Mouse (Mus musculus): ENCODE measurements around the gene A730061H03Rik. TPM values are rescaled to one million over a fixed set of nuclear protein-coding genes. Genes with fewer than 3 reads are reported as not detected.

Gene A730061H03Rik
- polyA plus RNA-seq, 1 experiment from 2014 or later: 3.2 TPM

DNA sequence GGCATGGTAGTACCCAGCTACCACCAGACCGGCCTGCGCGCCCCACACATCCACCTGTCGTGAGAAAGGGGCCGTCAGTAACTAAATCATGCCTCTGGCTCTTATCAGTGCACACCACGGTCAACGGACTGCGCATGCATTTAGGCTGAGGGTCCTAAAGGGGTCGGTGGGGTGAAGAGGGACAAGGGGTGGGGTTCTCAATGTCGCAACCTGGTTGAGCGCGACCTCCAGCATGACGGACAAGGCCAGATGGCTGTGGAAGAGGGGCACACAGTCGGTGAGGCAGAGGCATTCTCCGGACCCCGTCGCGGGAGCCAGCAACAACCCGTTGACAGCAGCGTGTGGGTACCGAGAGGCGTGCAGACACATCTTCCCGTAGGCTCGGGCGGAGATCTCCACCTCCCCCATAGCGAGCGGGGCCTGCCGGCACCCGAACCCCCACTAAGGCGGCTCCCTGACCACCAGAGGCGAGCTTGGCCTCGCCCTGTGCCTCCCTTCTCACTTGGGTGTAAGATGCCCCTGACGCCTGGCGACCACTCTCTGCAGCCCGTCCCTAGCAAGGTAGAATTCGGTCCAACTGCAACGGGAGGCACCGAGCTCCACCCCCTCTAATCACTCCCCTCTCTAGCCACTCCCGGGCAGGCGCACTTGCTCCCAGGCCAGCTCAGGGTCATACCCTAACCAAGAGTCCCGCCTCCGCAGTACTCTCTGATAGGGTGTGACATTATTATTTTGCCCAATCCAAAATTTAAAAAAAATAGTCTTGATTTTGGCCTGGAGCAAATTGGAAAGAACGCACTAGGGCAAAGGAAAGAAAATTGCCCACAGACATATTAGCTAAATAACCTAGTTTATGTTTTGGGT, 24.7 kb upstream of the A730061H03Rik start, which contains the start of gene Emc9:
Emc9 (minus strand) TSS at position 601 of the 864 bp plus-strand sequence.
- peak; percentile 96 for ATAC-seq (ENCODE audit: low read depth)
- Histone ChIP-seq H3K9ac (ENCODE audit: low read depth, low read length) (peak within 1 kb of the TSS; percentile 82), H3K27me3 (ENCODE audit: control insufficient read depth, insufficient read depth, low read depth, low read length) (no peaks in the 10 kb centered on the region), H3K36me3 (ENCODE audit: control insufficient read depth, insufficient read depth) (peaks cover 3% of the 10 kb centered on the region; the same call in 1 of the 2 replicates), H3K4me1 (ENCODE audit: control insufficient read depth, low read depth, low read length) (peaks cover 43% of the 10 kb centered on the region), H3K4me3 (ENCODE audit: low read depth, low read length) (peak within 1 kb of the TSS; percentile 82), H3K9me3 (replicated peaks; ENCODE audit: control insufficient read depth, low read length) (no peaks in the 10 kb centered on the region), H3K27ac (ENCODE audit: low read length) (peak within 1 kb of the TSS; percentile 98), H3K4me2 (ENCODE audit: low read depth, low read length) (peak within 1 kb of the TSS; percentile 94)
- 2% methylated on average over 43 of the region's 43 CpGs for WGBS (ENCODE audit: insufficient replicate concordance)

DNA sequence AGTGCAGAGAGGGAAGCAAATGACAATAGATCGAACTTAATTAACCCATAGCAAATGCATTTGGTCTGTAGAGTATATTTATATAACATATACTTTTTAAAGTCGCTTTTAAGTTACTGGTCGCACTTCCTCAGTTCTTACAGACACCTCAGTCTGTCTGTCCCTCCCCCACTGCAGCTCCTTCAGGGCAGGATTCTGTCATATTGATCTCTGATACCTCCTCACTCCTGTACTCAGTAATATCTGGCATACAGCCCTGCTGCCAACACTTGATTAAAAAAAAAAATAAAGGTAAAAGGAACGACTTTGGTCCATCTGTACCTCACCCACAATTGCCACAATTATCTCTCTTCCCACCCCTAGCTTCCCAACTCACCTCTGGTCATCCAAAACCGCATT, 24.1 kb upstream of the A730061H03Rik start:
- Histone ChIP-seq H3K4me3 (ENCODE audit: low read depth, low read length) (peak overlapping the region; percentile 82), H3K27me3 (ENCODE audit: control insufficient read depth, insufficient read depth, low read depth, low read length) (no peaks in the 10 kb centered on the region), H3K36me3 (ENCODE audit: control insufficient read depth, insufficient read depth) (peaks cover 3% of the 10 kb centered on the region; the same call in 1 of the 2 replicates), H3K9ac (ENCODE audit: low read depth, low read length) (peak overlapping the region; percentile 82), H3K4me1 (ENCODE audit: control insufficient read depth, low read depth, low read length) (peaks cover 42% of the 10 kb centered on the region), H3K27ac (ENCODE audit: low read length) (peak overlapping the region; percentile 98), H3K9me3 (replicated peaks; ENCODE audit: control insufficient read depth, low read length) (no peaks in the 10 kb centered on the region), H3K4me2 (ENCODE audit: low read depth, low read length) (peak overlapping the region; percentile 94)
- WGBS (ENCODE audit: insufficient replicate concordance): 20% methylated on average over 5 of the region's 5 CpGs
- no peak for ATAC-seq (ENCODE audit: low read depth)

DNA sequence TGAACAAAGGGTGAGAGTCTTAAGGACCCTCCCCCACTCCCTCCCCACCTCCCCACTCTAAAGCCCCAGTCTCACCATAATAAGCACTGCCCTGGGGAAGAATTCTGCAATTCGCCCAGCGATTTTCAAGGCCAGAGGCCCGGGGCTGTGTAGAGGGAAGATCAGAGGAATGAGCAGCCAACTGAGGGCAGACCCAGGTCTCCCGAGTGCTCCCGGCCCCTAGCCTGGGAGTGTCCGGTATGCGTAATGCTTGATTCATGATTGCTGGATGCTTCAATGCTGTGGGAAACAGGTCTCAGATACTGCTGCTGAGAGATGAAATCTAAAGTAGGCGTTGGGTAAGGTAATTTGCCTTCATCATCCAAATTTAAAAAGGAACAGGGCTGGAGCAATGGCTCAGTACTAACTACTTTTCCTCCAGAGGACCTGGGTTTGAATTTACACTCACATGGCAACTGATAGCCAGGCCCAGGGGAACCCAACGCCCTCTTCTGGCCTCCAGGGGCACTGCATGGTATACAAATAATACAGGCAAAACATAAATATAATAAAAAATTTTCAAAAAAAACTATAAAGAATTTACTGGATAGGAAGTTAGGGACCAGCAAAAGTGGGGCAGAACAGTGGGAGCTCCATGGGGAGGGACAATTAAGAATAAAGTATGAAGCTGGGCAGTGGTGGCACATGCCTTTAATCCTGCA, 21.9 kb upstream of the A730061H03Rik start:
- Histone ChIP-seq H3K4me3 (ENCODE audit: low read depth, low read length) (no peak overlapping the region), H3K27ac (ENCODE audit: low read length) (no peak overlapping the region), H3K4me2 (ENCODE audit: low read depth, low read length) (no peak overlapping the region), H3K4me1 (ENCODE audit: control insufficient read depth, low read depth, low read length) (peaks cover 57% of the 10 kb centered on the region), H3K9me3 (replicated peaks; ENCODE audit: control insufficient read depth, low read length) (no peaks in the 10 kb centered on the region), H3K9ac (ENCODE audit: low read depth, low read length) (no peak overlapping the region), H3K27me3 (ENCODE audit: control insufficient read depth, insufficient read depth, low read depth, low read length) (no peaks in the 10 kb centered on the region), H3K36me3 (ENCODE audit: control insufficient read depth, insufficient read depth) (0 out of 2 replicates have a peak, but pooled peaks cover 3% of the 10 kb centered on the region)
- WGBS (ENCODE audit: insufficient replicate concordance): 76% methylated on average over 9 of the region's 9 CpGs
- ATAC-seq (ENCODE audit: low read depth): no peak

DNA sequence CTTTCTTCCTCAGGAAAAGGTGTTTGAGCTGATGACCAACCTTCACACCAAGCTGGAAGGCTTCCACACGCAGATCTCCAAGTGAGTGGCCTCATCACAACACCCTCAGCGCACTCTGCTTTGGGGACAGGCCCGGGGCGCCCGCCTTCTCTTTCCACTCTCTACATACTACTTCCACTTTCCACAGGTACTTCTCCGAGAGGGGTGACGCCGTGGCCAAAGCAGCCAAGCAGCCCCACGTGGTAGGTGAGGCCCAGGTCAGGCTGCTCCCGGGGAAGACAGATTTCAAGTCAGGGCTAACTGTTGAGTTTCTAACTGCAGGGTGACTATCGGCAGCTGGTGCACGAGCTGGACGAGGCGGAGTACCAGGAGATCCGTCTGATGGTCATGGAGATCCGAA, 20.5 kb upstream of the A730061H03Rik start:
- Histone ChIP-seq H3K4me3 (ENCODE audit: low read depth, low read length) (no peak overlapping the region), H3K36me3 (ENCODE audit: control insufficient read depth, insufficient read depth) (0 out of 2 replicates have a peak, but pooled peaks cover 3% of the 10 kb centered on the region), H3K9ac (ENCODE audit: low read depth, low read length) (no peak overlapping the region), H3K9me3 (replicated peaks; ENCODE audit: control insufficient read depth, low read length) (no peaks in the 10 kb centered on the region), H3K27me3 (ENCODE audit: control insufficient read depth, insufficient read depth, low read depth, low read length) (no peaks in the 10 kb centered on the region), H3K4me2 (ENCODE audit: low read depth, low read length) (no peak overlapping the region), H3K4me1 (ENCODE audit: control insufficient read depth, low read depth, low read length) (peaks cover 46% of the 10 kb centered on the region), H3K27ac (ENCODE audit: low read length) (no peak overlapping the region)
- WGBS (ENCODE audit: insufficient replicate concordance): 88% methylated on average over 16 of the region's 16 CpGs
- ATAC-seq (ENCODE audit: low read depth): no peak

DNA sequence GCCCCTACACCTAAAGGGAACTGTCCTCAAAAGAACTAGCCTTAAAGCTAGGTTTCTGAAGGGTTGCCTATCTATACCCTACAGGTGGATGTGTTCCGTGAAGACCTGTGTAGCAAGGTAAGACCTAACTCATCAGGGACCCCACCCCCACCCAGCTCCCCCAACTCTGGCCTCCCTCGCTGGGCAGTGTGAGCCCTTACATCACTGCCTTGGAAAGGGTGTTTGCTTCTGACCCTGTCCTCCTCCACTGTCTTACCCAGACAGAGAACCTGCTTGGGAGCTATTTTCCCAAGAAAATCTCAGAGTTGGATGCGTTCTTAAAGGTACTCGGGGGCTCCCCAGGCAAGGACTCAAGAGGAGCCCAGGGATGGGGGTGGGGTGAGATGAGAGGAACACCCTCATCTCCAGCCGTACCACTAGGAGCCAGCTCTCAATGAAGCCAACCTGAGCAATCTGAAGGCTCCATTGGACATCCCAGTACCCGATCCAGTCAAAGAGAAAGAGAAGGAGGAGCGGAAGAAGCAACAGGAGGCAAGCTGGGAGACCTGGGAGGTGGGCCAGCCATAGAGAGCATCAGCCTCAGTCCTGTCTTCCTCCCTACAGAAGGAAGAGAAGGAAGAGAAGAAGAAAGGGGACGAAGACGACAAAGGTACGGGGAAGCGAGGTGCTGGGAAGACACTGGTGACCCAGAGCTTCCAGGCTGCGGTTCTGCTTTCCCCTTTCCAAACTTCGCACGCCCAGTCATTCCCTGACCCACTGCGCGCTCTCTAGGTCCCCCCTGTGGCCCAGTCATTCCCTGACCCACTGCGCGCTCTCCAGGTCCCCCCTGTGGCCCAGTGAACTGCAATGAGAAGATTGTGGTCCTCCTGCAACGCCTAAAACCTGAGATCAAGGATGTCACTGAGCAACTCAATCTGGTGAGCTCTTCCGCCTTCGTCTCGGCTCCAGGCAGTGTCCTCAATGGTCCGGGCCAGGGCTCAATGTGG, 19.6 kb upstream of the A730061H03Rik start:
- no peaks in the 10 kb centered on the region for H3K27me3 ChIP-seq (ENCODE audit: control insufficient read depth, insufficient read depth, low read depth, low read length)
- no peak overlapping the region; the same call in 1 of the 2 replicates for H3K9ac ChIP-seq (ENCODE audit: low read depth, low read length)
- H3K4me2 ChIP-seq (ENCODE audit: low read depth, low read length): peak overlapping the region; percentile 80; the same call in 1 of the 2 replicates
- H3K36me3 ChIP-seq (ENCODE audit: control insufficient read depth, insufficient read depth): 0 out of 2 replicates have a peak, but pooled peaks cover 3% of the 10 kb centered on the region
- ATAC-seq (ENCODE audit: low read depth): no peak
- no peak overlapping the region for H3K4me3 ChIP-seq (ENCODE audit: low read depth, low read length)
- peaks cover 41% of the 10 kb centered on the region for H3K4me1 ChIP-seq (ENCODE audit: control insufficient read depth, low read depth, low read length)
- 83% methylated on average over 23 of the region's 23 CpGs for WGBS (ENCODE audit: insufficient replicate concordance)
- no peaks in the 10 kb centered on the region for H3K9me3 ChIP-seq (replicated peaks; ENCODE audit: control insufficient read depth, low read length)
- H3K27ac ChIP-seq (ENCODE audit: low read length): peak overlapping the region; percentile 26; the same call in 1 of the 2 replicates

DNA sequence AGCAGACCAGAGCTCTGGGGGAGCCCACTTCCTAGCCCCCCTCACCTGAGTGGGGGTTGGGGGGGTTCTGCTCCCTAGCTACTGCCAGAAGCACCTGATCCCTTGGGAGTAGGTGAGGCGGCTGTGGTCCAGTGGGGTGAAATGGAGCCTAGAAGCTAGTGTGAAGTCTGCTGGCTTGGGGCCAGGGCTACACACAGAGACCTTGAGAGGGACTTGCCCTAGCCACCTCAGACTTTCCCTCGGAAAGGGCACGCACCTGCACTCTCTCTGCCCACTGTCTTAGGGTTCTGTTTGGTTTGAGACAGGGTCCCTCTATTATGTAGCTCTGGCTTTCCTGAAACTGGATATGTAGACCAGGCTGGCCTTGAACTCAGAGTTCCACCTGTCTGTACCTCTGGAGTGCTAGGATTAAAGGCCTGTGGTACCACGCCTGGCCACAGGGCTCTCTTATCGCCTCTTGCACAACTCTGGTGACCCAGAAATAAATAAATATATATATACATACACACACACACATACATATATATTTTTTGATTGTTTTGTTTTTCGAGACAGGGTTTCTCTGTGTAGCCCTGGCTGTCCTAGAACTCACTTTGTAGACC, 18.6 kb upstream of the A730061H03Rik start:
- peak; percentile 54 for ATAC-seq (ENCODE audit: low read depth)
- Histone ChIP-seq H3K4me1 (ENCODE audit: control insufficient read depth, low read depth, low read length) (peaks cover 30% of the 10 kb centered on the region), H3K9me3 (replicated peaks; ENCODE audit: control insufficient read depth, low read length) (no peaks in the 10 kb centered on the region), H3K27ac (ENCODE audit: low read length) (peak overlapping the region; percentile 83), H3K27me3 (ENCODE audit: control insufficient read depth, insufficient read depth, low read depth, low read length) (no peaks in the 10 kb centered on the region), H3K4me3 (ENCODE audit: low read depth, low read length) (peak overlapping the region; percentile 70), H3K36me3 (ENCODE audit: control insufficient read depth, insufficient read depth) (0 out of 2 replicates have a peak, but pooled peaks cover 3% of the 10 kb centered on the region), H3K4me2 (ENCODE audit: low read depth, low read length) (peak overlapping the region; percentile 80), H3K9ac (ENCODE audit: low read depth, low read length) (peak overlapping the region; percentile 80)
- 10% methylated on average over 6 of the region's 6 CpGs for WGBS (ENCODE audit: insufficient replicate concordance)

DNA sequence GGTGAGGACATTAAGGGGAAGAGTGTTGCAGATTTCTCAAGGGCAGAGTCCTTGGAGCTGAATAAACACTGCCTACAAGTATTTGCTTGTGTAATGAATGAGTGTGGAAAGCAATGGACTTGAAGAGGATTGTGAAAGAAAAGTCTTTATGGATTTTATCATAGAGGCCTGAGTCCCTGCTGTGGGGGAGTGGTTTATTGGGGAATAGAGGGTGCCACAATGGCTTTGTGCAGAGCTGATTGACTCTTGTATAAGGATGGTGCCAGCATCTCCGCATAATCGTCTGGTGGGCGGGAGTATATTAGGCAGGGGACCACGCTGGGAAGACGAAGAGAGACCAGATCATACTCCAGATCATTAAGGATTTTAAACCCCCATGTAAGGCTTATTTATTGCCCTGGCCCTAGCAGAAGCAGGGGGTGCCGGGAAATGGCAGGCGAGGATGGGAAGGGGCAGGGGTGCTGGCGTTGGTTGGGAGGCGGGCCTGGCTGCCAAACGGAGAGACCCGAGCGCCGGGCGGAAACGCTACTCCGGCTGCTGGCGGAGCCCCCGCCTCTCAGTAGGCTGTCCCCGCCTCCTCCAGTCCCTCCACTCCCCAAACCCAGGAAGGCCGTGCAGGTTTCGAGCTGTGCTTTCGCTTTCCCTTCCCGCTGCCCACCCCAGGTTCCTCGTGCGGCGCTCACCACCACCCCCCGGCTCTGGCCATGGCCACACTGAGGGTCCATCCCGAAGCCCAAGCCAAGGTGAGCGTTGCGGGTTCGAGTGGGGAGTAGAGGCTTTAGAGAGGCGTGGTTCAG, 17.9 kb upstream of the A730061H03Rik start, which contains the start of gene Psme1:
Psme1 (plus strand) TSS at position 253 of the 797 bp plus-strand sequence.
- H3K27ac ChIP-seq (ENCODE audit: low read length): peak within 1 kb of the TSS; percentile 83
- under 1% methylated on average over 32 of the region's 32 CpGs for WGBS (ENCODE audit: insufficient replicate concordance)
- H3K4me3 ChIP-seq (ENCODE audit: low read depth, low read length): peak within 1 kb of the TSS; percentile 70
- H3K4me2 ChIP-seq (ENCODE audit: low read depth, low read length): peak within 1 kb of the TSS; percentile 80
- H3K9me3 ChIP-seq (replicated peaks; ENCODE audit: control insufficient read depth, low read length): no peaks in the 10 kb centered on the region
- ATAC-seq (ENCODE audit: low read depth): peak; percentile 86
- H3K9ac ChIP-seq (ENCODE audit: low read depth, low read length): peak within 1 kb of the TSS; percentile 80
- 0 out of 2 replicates have a peak, but pooled peaks cover 3% of the 10 kb centered on the region for H3K36me3 ChIP-seq (ENCODE audit: control insufficient read depth, insufficient read depth)
- H3K27me3 ChIP-seq (ENCODE audit: control insufficient read depth, insufficient read depth, low read depth, low read length): no peaks in the 10 kb centered on the region
- H3K4me1 ChIP-seq (ENCODE audit: control insufficient read depth, low read depth, low read length): peaks cover 25% of the 10 kb centered on the region

All from liver, embryonic 16.5 days (tissue).